Mouse (Mus musculus) ovary, postnatal 14 days (tissue): ENCODE results near the gene Nyap1.
A peak's percentile ranks its signal among the peaks of the same experiment; 100 is the strongest.
"Not testable (repeated sequence)": the region's sequence is repeated elsewhere in the genome, so short reads cannot be mapped to it uniquely, and the experiment has no call there.

Experiments
- DNase-seq: peaks from one replicate; pipeline ENCODE4 v3.0.0; 2022; ENCODE audit warnings: low spot score

Gene Nyap1

DNA sequence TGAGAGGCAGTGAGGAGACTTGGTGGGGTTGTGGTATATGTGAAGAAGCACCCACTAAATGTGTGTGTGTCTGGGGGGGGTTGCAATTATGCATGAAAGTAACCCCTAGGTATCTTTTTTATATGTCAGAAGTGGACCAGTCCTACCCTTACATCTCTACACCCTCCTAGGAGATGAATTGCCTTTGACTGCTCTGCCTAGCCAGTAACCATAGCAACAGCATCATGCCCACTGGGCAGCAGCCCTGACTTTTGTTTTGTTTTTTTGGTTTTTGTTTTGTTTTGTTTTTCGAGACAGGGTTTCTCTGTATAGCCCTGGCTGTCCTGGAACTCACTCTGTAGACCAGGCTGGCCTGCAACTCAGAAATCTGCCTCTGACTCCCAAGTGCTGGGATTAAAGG, 27.1 kb upstream of the Nyap1 start:
- DNase-seq: no peak

DNA sequence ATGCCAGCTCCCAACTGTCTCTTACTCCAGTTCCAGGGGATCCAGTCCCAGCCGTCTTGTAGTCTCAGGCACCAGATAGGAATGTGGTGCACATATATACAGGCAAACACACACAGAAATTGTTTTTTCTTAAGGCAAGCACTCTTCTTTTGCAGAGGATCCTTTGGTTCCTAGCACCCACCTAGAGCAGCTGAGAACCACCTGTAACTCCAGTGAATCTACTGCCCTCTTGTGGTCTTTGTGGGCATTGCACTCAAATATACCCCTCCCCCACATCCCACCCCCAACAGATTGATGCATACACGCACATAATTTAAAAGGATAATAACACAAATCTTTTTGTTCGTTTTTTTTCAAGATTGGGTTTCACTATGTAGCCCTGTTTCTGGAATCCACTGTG, 24.9 kb upstream of the Nyap1 start:
- DNase-seq: no peak

DNA sequence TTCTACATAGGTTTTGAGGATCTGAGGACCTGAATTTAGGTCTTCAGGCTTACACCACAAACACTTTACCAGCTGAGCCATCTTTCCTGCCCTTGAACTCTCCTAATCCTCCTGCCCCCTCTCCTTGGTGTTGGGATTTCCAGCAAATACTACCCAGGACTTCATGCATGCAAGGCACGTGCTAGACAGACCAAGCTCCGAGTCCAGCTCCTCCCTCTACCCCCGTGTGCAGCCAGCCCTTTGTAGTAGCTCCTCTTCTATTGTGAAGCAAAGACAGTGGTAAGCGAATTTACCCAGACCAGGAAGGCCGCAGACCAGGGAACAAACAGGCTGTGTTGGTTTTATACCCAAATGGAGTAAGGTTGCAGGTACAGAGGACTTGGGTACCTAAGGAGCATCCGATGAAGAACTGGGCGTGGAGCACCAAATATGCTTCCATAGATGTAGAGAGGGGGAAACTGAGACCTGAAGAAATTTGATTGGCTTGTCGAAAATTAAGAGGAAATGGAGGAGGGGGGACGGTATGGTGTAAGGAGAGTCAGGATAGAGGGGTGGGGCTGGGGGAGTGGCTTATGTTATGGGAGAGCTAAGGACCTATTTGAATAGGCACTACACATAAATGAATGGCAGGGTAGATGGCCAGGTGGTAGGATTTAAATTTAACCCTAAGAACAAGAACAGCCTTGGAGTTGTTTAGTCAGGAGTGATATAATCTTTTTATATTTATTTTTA, 23.4 kb upstream of the Nyap1 start:
- DNase-seq: no peak

DNA sequence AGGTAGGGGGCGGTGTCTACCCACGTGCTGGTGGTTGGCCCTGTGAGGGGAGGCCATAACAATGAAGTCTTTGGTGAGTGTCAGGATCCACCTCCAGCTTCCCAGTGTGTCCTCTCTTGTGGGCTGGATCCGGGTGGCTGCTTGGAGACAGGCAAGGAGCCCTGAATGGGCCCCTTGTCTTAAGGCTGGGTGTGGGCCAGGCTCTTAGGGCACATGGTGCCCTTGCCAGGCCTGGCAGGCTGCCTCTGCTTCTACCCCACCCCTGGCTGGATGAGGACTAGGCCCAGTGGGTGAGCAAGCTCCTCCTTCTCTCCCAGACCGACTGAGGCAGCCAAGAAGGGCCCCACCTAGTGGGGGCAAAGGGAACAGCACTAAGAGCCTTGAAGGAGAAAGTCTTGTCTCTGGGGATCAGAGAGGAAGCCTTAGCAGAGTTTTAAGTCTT, 18.6 kb upstream of the Nyap1 start:
- peak; percentile 85 for DNase-seq

DNA sequence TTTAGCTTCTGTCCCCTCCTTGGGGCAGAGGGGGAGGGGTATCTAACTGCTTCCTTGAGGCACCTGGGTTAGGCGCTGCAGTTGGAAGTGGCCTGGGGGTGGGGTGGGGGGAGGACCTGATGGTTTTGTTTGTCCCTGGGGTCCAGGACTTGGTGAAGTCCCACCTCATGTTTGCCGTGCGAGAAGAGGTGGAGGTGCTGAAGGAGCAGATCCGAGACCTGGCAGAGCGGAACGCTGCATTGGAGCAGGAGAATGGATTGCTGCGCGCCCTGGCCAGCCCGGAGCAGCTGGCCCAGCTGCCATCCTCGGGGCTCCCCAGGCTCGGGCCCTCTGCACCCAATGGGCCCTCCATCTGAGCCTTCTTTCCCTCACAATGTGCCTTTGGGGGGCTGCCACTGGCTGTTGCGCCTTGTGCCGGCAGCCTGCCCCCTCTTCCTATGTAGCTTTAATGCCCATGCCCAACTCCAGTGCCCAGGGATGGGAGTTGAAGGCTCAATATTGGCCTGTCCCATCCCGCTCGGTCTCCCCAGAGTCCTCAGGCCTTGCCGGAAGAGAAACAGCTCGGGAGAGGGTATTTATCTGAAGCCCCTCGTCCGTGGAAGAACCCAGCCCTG, 17.6 kb upstream of the Nyap1 start:
- no peak for DNase-seq

DNA sequence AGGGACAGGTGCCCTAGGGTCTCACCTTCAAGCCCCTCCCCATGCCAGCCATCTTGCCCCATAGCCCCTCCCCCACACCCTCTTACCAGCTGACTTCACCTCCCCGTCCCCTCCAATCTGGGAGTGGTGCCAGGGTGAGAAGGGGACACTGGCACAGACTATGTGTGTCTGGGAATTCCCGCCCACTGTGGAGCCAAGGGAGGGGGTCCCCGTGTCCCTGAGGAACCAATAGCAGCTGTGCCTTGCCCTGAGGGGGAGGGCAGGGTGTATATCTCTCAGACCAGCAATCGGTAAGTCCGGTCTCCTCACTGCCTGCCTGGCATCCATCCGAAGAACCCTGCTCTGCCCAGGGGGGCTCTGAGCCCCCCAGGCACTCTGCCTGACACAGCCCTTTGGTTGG, 16.5 kb upstream of the Nyap1 start:
- no peak for DNase-seq

DNA sequence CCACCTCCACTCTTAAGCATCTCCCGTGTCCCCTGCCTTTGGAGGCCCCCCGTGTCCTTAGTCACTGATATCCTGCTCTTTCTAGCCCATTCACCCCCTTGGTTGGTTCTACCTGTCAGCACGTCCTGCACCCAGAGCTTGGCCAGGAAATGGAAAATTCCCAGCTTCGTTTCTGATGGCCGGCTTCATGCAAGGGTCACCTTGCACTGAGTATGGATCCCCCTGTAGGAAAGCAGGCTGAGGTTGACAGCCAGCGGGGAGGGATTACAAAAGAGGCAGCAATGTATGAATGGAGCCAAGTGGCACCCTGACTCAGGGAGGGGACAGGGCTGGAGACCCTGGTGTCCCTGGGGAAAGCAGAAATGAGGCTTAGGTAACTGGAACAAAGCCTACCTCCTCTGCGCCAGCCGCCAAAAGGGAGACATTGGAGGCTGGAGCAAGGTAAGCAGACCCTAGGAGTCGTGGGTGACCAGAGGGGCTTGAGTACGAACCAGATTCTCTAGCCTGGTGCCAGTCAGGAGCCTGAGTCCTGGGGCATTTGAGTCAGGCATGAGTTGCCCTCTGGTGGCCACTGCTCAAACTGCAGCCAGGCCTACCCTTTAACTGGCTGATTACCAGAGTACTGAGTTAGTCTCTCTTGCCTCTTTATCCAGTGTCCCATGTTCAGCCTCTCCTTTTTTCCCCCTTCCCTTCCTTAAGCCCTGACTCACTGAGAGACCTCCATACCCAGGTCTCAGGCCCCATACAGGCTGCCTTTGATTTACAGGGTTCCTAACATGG, 15.7 kb upstream of the Nyap1 start:
- peak; percentile 82 for DNase-seq

DNA sequence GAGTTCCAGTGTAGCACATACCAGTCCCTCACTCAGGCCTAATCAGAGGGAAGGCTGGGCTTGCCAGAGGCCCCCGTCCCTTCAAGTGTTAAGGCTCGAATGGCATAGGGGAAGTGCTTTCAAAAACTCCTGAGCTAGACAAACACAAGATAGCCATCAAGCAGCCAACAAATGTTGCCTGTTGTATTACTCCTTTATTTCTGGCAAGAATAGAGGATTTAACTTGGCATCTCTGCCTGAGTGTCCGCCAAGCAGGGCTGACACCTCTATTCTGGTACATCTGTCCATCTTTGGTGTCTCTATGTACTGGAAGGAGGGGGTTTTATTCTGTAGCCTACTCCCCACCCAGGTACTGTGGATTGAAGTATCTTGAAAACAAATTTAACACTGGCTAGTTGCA, 14.7 kb upstream of the Nyap1 start:
- no peak for DNase-seq

DNA sequence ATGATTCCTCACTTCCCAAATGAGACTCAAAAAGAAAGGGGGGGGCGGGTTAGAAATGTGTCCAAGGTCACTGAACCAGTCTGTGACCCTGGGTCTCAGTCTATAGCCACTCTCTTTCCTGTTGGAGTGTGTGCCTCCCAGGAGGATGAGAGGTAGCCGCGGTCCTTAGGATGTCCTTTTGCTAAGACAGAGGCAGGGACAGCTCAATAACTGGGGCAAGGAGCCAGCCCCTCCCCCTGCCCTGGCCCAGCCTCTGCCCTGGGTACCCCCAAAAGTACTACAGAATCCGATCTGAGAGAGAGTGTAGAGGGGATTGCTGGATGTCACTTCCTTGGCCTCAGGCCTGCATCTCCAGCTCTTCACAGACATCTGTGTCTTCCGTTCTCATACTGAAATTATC, 14.0 kb upstream of the Nyap1 start:
- no peak for DNase-seq

DNA sequence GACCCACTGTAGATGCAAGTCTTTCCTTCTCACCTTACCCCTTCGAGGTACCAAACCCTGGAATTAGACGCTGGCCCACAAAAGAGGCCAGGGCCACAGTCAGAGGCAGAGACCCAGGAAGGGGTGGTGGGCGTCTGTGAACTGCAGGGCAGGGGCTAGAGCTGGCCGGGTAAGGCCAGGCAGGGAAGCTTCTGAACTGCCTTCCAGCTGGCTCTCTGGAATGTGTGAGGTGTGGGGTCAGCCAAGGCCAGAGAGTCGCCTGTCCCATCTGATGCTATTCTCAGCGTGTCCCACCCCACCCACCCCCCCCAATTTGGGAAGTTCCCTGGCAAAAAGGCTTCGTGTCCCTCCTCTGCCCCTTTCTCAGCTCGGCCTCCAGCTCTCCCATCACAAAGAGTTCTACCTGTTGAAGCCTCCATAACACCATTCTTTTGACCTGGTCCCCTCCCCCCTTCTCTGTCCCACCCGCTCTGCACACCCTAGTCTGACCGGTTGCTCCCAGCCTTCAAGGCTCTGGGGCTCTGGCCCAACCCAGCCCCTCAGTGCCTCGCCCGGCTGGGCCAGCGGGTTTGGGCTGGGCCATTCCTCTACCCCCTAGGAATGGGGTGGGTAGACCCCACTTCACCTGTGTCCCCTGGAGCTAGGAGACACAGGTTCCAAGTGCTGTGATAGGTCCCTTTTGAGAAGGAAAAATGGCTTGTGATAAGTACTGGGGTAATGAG, 11.9 kb upstream of the Nyap1 start:
- DNase-seq: no peak

DNA sequence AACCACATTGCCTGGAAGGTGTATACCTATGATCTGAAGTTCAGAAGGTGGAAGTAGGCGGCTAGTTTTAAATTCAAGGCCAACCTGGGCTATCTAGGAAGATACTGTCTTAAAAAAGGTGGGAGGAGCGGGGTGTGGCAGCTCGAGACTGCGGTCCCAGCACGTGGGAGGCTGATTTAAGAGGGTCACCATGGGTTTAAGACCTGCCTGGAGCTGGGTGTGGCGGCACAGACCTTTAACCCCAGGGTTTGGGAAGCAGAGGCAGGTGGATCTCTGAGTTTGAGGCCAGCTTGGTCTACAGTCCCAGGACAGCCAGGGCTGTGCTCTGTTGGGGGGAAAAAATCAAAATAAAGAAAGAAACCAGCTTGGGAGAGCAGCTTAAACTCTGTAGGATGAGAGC, 10.6 kb upstream of the Nyap1 start:
- no peak for DNase-seq

DNA sequence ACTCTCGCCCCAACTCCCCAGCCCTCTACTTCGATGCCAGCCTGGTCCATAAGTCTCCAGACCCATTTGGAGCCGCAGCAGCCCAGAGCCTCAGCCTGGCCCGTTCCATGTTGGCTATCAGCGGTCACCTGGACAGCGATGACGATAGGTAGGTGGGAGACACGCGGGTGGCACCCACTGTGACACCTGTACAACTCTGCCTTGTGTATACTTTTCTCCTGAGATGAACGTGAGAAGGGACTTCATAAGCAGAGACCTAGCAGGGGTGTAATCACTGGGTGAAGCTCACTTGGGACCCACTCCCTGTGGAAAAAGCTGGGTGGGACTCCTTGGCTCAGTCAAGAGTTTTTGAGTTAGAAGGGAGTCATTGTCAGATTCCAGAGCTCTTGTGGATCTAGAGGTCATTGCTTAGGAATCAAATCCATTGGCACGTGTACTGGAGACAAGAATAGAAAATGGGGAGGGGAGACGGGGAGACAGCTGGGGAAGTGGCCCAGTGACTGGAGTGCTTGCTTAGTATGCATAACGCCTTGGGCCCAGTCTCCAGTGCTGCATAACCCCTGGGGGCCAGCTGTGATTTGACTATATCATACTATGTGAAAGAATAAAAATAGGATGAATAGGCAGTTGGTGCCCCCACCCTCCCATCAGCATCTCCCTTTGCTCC, 9.9 kb upstream of the Nyap1 start:
- DNase-seq: no peak

DNA sequence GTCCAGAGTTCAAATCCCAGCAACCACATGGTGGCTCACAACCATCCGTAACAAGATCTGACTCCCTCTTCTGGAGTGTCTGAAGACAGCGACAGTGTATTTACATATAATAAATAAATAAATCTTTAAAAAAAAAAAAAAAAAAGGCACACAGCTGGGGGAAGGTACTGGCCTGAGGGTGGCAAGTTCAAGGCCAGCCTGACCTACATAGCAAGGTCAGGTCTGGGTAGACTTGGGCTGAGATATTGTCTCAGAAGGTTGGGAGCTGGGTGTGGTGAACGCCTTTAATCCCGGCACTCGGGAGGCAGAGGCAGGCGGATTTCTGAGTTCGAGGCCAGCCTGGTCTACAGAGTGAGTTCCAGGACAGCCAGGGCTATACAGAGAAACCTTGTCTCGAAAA, 8.8 kb upstream of the Nyap1 start:
- not testable (repeated sequence) for DNase-seq

DNA sequence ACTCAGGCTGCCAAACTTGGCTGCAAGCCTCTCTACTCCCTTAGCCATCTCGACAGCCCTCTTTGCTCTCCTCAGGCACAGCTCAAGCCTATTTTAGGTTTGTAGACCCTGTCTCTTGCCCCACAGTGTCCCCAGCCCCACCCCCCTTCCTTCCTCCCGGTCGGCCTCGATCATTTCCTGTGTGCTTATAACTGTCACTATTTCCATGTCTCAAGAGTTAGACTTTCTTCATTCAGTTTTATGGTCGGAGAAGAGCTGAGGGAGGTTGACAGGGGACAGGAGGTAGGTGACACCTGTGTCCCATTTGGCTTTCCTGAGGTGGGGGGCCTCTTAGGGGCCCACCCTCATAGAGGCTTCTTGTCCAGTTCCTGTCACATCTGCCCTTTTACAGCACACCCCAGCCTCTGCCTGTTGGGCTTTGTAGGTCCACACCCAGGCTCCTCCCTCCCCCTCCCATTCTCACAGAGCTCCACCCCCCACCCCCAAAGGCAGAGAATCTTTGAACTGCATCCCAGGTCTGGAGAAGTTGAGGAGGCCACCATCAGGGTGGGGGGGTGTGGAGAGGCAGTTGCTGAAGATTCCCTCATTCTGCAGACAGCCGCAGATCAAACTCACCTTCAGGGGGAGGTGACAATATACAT, 7.9 kb upstream of the Nyap1 start:
- no peak for DNase-seq

DNA sequence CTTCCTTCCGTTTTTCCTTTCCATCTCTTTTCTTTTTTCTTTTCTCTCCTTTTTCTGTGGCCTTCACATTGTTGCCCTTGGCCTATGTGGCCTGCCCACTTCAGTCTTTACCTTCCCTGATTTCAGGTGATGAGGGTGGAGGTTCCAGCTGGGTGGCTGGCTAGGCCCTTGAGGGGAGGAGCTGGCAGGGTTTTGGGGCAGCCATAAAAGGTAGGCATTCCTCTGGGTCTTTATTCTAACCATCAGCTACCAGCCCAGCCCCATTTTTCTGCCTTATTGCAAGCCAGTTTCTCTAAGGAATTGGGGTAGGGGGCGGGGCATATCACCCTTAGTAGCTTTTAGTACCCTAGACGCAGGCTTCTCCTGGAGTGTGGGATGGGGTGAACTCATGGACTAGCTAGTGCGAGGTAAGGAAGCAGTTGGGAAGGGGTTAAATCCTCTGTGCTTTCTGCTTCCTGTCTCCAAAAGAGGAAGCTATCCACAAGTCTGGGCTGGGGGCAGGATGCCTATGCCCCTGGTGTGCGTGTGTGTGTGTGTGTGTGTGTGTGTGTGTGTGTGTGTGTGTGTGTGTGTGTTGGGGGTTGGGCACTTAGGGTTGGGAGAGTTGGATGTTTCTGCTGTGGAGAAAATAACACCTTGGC, 6.8 kb upstream of the Nyap1 start:
- no peak for DNase-seq

DNA sequence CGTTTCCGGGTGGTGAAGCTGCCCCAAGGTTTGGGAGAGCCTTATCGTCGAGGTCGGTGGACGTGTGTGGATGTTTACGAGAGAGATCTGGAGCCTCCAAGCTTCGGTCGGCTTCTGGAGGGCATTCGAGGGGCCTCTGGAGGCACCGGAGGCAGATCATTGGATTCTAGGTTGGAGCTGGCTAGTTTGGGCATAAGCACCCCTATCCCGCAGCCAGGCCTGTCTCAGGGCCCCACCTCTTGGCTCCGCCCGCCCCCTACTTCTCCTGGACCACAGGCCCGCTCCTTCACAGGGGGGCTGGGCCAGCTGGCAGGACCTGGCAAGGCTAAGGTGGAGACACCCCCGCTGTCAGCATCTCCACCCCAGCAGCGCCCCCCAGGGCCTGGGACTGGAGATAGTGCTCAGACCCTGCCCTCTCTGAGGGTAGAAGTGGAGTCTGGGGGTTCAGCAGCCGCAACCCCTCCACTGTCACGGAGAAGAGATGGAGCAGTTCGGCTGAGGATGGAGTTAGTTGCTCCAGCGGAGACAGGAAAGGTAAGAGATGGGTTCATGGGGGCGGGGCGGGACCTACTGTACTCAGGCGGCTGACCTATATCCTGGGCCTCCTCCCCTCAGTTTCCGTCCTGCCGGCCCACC, 6.0 kb upstream of the Nyap1 start:
- DNase-seq: no peak

DNA sequence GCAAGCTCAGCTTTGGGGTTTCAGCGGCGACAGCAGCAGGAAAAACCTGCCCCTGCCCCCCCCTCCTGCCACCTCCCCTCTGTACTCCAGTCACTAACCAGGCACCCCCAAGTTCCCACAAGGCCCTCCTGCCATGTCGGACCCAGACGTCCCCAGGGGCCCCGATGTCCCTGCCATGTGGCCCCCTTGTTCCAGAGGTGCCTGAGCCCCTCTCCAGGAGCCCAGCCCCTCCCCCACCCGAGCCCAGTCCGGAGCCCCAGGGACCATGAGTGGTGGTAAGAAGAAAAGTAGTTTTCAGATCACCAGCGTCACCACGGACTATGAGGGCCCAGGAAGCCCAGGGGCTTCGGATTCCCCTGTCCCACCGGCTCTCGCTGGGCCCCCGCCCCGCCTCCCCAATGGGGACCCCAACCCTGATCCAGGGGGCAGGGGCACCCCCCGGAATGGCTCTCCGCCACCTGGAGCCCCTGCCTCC, 5.5 kb upstream of the Nyap1 start:
- DNase-seq: no peak

DNA sequence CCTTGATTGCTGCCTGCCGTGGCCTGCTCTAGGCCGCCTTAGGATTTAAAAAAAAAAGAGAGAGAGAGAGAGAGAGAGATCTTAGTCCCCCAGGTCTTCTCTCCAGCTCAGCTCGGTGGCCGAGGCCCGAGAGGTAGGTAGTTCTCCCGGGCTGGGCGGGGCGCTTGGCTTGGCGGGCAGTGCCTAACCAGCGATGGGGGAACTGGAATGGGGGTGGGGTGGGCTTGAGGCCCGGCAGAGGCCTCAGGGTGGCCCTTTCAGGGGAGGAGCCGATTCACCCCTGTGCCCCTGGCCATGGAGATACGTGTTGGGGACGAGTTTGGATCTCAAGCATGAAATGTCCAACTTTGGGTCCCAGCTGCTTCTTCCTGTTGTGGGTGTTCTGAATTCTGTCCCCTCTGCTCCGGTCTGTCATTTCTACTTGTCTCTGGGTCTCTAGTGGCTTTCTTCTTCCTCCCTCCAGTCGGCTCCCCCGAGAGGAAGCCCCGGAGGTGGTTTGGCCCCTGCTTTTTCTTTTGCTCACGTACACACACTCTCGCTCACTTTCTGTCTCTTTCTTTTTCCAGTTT, 5.0 kb upstream of the Nyap1 start:
- peak; percentile 52 for DNase-seq

DNA sequence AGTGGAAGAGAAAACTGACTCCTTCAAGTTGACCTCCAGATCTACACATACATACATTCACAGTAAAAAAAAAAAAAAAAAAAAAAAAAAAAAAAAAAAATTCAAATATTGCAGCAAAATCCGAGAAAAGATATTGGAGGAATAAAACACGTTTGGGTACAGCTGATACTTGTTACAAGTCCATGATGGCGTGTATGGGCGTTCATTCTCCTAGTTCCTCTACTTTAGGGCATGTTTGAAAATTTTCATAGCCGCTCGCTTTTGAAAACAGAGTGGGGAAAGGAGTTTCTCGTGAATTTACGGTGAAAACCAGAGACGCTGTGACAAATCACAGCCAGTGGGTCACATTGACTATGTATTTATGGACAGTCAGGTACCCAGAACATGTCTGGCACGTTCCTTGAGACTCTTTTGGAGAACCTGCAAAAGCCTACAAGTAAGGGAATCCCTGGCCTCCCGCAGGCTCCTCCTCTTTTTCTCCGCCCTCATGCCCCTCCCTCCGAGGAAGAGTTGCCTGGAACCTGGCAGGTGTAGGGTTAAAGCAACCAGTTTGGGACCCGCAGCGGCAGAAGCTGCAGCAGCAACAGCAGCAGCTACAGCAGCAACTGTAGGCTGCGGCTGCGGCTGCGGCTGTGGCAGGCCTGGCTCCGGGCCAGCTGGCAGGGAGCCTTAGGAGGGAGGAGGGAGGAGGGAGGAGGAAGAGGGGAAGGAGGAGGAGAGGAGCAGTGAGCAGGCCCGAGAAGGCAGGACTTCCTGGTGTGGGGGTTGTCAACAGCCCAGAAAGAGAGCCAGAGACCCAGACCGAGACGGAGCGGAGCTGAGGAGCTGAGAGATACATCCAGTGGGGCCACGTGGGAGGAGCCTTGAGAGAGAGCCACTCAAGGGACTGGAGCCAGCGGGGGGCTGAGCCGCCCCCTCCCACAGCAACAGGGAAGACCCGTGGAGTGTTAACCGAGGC, 4.1 kb upstream of the Nyap1 start, which contains the start of gene Tsc22d4:
Gene Tsc22d4 (plus strand): TSS at position 517 of the 958 bp plus-strand sequence.
- DNase-seq: peak; percentile 96
